Mouse (Mus musculus) heart, postnatal 4 days (tissue): ENCODE results near the gene Ryk. TPM values are rescaled to one million over a fixed set of nuclear protein-coding genes. Genes with fewer than 3 reads are reported as not detected.

ENCODE experiments used
- DNase-seq: peaks from one replicate; pipeline ENCODE4 v3.0.0; 2021
- total RNA-seq, 2 experiments: library from RNA; stranded (reverse); gene quantifications; 2 replicates each; pipeline ENCODE4 v1.2.3; 2021

Ryk gene
- 10 to 100 TPM; 55.2 to 57.8 TPM for total RNA-seq

GRCm38 (mm10) chr9:102834742-102835591 is at the start of gene Ryk:
Ryk (plus strand) TSS chr9:102834917.
- DNase-seq = peak; percentile 81

GRCm38 (mm10) chr9:102789491-102789890 is 45.2 kb upstream of the Ryk start:
- no peak for DNase-seq

GRCm38 (mm10) chr9:102791845-102792244 is 42.9 kb upstream of the Ryk start:
- no peak for DNase-seq

GRCm38 (mm10) chr9:102792836-102793235 is 41.9 kb upstream of the Ryk start:
- DNase-seq = no peak

- DNase-seq = no peak
Observed at GRCm38 (mm10) chr9:102793286-102793809, 41.4 kb upstream of the Ryk start.

GRCm38 (mm10) chr9:102798406-102798805 is 36.3 kb upstream of the Ryk start:
- DNase-seq = no peak

GRCm38 (mm10) chr9:102806056-102806573 is 28.6 kb upstream of the Ryk start:
- DNase-seq = no peak

GRCm38 (mm10) chr9:102811192-102811591 is 23.5 kb upstream of the Ryk start:
- DNase-seq = no peak

GRCm38 (mm10) chr9:102818228-102818627 is 16.5 kb upstream of the Ryk start:
- DNase-seq = no peak

GRCm38 (mm10) chr9:102828604-102829003 is 6.1 kb upstream of the Ryk start:
- DNase-seq = no peak

- DNase-seq = no peak
Observed at GRCm38 (mm10) chr9:102831541-102831940, 3.2 kb upstream of the Ryk start.

- no peak for DNase-seq
Observed at GRCm38 (mm10) chr9:102834414-102834741, 339 bp upstream of the Ryk start.

GRCm38 (mm10) chr9:102836279-102836678 is 1.6 kb downstream of the Ryk start:
- DNase-seq = no peak

- peak; percentile 60 for DNase-seq
Observed at GRCm38 (mm10) chr9:102840792-102841778, 6.4 kb downstream of the Ryk start.

GRCm38 (mm10) chr9:102841832-102842231 is 7.1 kb downstream of the Ryk start:
- no peak for DNase-seq

GRCm38 (mm10) chr9:102842498-102842897 is 7.8 kb downstream of the Ryk start:
- no peak for DNase-seq

- no peak for DNase-seq
Observed at GRCm38 (mm10) chr9:102843577-102843976, 8.9 kb downstream of the Ryk start.

GRCm38 (mm10) chr9:102845851-102846250 is 11.1 kb downstream of the Ryk start:
- DNase-seq = no peak

- DNase-seq = no peak
Observed at GRCm38 (mm10) chr9:102846348-102846747, 11.6 kb downstream of the Ryk start.

GRCm38 (mm10) chr9:102852076-102853022 is 17.6 kb downstream of the Ryk start:
- DNase-seq = no peak

- DNase-seq = no peak
Observed at GRCm38 (mm10) chr9:102857856-102858255, 23.1 kb downstream of the Ryk start.

GRCm38 (mm10) chr9:102858283-102858682 is 23.6 kb downstream of the Ryk start:
- no peak for DNase-seq
